Mouse (Mus musculus) stomach, postnatal 0 days (tissue): ENCODE measurements around the gene Sprr2a3.
"Not testable (repeated sequence)": the region's sequence is repeated elsewhere in the genome, so short reads cannot be mapped to it uniquely, and the experiment has no call there.

Experiments used
- CTCF ChIP-seq: IDR thresholded peaks from 2 replicates; pipeline ENCODE4 v1.5.1; 2016; ENCODE audit warnings: antibody characterized with exemption, low read depth, mild to moderate bottlenecking, moderate library complexity
- EP300 ChIP-seq: optimal IDR thresholded peaks from 2 replicates; pipeline ENCODE3; 2016; ENCODE audit warnings: antibody characterized with exemption

DNA sequence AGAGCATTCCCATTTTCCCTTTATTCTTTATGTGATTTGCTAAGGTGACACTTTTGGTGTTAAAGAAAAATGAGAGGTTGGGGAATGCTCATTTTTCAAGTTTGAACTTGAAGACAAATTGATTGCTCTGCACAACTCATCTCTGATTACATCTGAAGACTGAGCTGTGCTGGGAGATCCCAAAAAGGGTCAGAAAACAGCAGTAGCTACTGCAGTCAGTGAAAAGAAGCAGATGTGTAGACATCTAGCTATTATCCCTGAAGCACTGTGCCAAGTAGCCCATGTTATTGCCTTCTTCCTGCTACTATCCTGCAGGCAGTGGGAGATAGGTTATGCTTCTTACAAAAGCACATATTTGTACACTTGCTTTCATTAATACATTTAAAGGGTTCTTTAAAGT, 40.4 kb upstream of the Sprr2a3 start:
- TF ChIP-seq EP300, CTCF: not testable (repeated sequence)
